Mouse (Mus musculus): ENCODE measurements around the gene Pde4d. TPM values are rescaled to one million over a fixed set of nuclear protein-coding genes. Genes with fewer than 3 reads are reported as not detected.

Gene Pde4d
- polyA plus RNA-seq, 1 experiment from 2014 or later = 20.5 TPM

DNA sequence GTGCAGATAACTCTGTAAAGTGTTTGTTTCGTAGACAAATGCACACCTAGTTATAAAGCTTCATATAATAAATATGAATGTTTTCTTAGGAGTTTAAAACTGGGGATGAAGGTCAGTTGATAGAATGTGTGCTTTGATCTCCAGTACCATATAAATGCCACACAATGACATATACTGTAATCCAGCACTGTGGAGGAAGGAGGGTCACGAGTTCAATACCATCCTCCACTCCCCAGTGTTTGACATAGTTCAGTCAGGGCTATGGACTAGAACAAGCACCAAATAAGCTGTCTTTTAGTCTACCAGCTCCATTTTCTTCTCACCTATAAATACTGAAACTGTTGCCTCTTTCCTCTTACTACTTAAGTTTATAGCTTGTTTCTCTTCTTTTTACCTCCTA is 1357.3 kb downstream of the Pde4d start:
- no peaks in the 10 kb centered on the region for H3K27me3 ChIP-seq (replicated peaks; ENCODE audit: control insufficient read depth, insufficient read depth, low read length)
- H3K4me3 ChIP-seq (replicated peaks; ENCODE audit: low read length) = no peak overlapping the region
- H3K36me3 ChIP-seq (ENCODE audit: control insufficient read depth, insufficient read depth) = no peaks in the 10 kb centered on the region
- H3K4me2 ChIP-seq (ENCODE audit: low read length) = no peak overlapping the region
- no peak overlapping the region for H3K27ac ChIP-seq (ENCODE audit: low read length)
- no peaks in the 10 kb centered on the region for H3K9me3 ChIP-seq (ENCODE audit: control insufficient read depth, low read length)
- WGBS = 87% methylated on average over 2 of the region's 2 CpGs
- H3K9ac ChIP-seq (replicated peaks; ENCODE audit: low read depth, low read length) = no peak overlapping the region
- ATAC-seq = no peak
- no peaks in the 10 kb centered on the region for H3K4me1 ChIP-seq (replicated peaks; ENCODE audit: control insufficient read depth, insufficient read depth, low read length)

GRCm38 (mm10) chr13:109807446-109807845 is 1357.7 kb downstream of the Pde4d start:
- Histone ChIP-seq H3K4me3 (replicated peaks; ENCODE audit: low read length) (no peak overlapping the region), H3K9ac (replicated peaks; ENCODE audit: low read depth, low read length) (no peak overlapping the region), H3K27me3 (replicated peaks; ENCODE audit: control insufficient read depth, insufficient read depth, low read length) (no peaks in the 10 kb centered on the region), H3K27ac (ENCODE audit: low read length) (no peak overlapping the region), H3K4me2 (ENCODE audit: low read length) (no peak overlapping the region), H3K9me3 (ENCODE audit: control insufficient read depth, low read length) (no peaks in the 10 kb centered on the region), H3K4me1 (replicated peaks; ENCODE audit: control insufficient read depth, insufficient read depth, low read length) (no peaks in the 10 kb centered on the region), H3K36me3 (ENCODE audit: control insufficient read depth, insufficient read depth) (no peaks in the 10 kb centered on the region)
- no peak for ATAC-seq
- 72% methylated on average over 3 of the region's 3 CpGs for WGBS

DNA sequence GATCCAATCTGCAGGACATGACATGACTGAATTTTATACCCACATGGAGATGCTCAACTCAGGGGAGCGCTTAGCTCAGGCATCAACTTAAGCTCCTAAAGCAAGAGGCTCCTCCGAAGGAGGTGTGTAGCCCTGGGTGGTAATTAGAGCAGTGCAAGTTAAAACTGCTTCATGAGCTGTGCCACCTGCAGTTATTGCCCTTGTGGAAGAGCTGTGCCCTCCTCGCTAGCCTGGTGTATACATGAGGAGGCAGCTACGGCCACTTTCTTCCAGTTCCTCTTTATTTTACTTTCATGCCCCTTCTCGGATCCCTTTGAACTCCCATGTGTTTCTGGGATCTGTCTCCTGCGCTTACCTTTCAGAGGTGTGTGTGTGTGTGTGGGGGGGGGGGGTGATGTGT is 1358.3 kb downstream of the Pde4d start:
- no peaks in the 10 kb centered on the region for H3K4me1 ChIP-seq (replicated peaks; ENCODE audit: control insufficient read depth, insufficient read depth, low read length)
- no peak overlapping the region for H3K4me3 ChIP-seq (replicated peaks; ENCODE audit: low read length)
- ATAC-seq = no peak
- no peaks in the 10 kb centered on the region for H3K36me3 ChIP-seq (ENCODE audit: control insufficient read depth, insufficient read depth)
- no peak overlapping the region for H3K4me2 ChIP-seq (ENCODE audit: low read length)
- H3K9ac ChIP-seq (replicated peaks; ENCODE audit: low read depth, low read length) = no peak overlapping the region
- H3K27ac ChIP-seq (ENCODE audit: low read length) = no peak overlapping the region
- no peaks in the 10 kb centered on the region for H3K9me3 ChIP-seq (ENCODE audit: control insufficient read depth, low read length)
- no peaks in the 10 kb centered on the region for H3K27me3 ChIP-seq (replicated peaks; ENCODE audit: control insufficient read depth, insufficient read depth, low read length)
- 76% methylated on average over 6 of the region's 6 CpGs for WGBS

GRCm38 (mm10) chr13:109808946-109809345 is 1359.2 kb downstream of the Pde4d start:
- no peak for ATAC-seq
- Histone ChIP-seq H3K4me1 (replicated peaks; ENCODE audit: control insufficient read depth, insufficient read depth, low read length) (no peaks in the 10 kb centered on the region), H3K27me3 (replicated peaks; ENCODE audit: control insufficient read depth, insufficient read depth, low read length) (no peaks in the 10 kb centered on the region), H3K36me3 (ENCODE audit: control insufficient read depth, insufficient read depth) (no peaks in the 10 kb centered on the region), H3K4me3 (replicated peaks; ENCODE audit: low read length) (no peak overlapping the region), H3K4me2 (ENCODE audit: low read length) (no peak overlapping the region), H3K9ac (replicated peaks; ENCODE audit: low read depth, low read length) (no peak overlapping the region), H3K27ac (ENCODE audit: low read length) (no peak overlapping the region), H3K9me3 (ENCODE audit: control insufficient read depth, low read length) (no peaks in the 10 kb centered on the region)
- 87% methylated on average over 7 of the region's 7 CpGs for WGBS

GRCm38 (mm10) chr13:109809646-109810045 is 1359.9 kb downstream of the Pde4d start:
- no peak overlapping the region for H3K4me2 ChIP-seq (ENCODE audit: low read length)
- 90% methylated on average over 4 of the region's 4 CpGs for WGBS
- no peak overlapping the region for H3K27ac ChIP-seq (ENCODE audit: low read length)
- H3K4me3 ChIP-seq (replicated peaks; ENCODE audit: low read length) = no peak overlapping the region
- ATAC-seq = no peak
- H3K27me3 ChIP-seq (replicated peaks; ENCODE audit: control insufficient read depth, insufficient read depth, low read length) = no peaks in the 10 kb centered on the region
- H3K9ac ChIP-seq (replicated peaks; ENCODE audit: low read depth, low read length) = no peak overlapping the region
- H3K9me3 ChIP-seq (ENCODE audit: control insufficient read depth, low read length) = no peaks in the 10 kb centered on the region
- no peaks in the 10 kb centered on the region for H3K36me3 ChIP-seq (ENCODE audit: control insufficient read depth, insufficient read depth)
- no peaks in the 10 kb centered on the region for H3K4me1 ChIP-seq (replicated peaks; ENCODE audit: control insufficient read depth, insufficient read depth, low read length)

DNA sequence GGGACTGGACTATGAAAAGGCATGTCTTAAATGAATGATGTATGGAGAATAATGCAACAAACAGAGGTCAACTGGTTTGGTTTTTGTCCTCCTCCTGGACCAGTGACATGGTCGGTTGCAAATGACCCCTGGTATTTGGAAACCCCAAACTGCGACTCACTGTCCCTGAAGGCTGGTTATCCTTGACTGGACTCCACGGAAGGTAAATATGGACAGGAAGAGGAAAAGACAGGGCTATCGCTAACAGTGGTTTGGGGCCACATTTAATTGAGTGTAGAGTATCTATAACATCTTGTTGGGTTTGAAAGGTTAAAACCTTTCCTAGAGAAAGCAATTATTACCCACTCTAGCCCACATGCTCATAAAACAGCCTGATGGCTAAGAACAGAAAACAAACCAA is 1364.2 kb downstream of the Pde4d start:
- no peaks in the 10 kb centered on the region for H3K36me3 ChIP-seq (ENCODE audit: control insufficient read depth, insufficient read depth)

DNA sequence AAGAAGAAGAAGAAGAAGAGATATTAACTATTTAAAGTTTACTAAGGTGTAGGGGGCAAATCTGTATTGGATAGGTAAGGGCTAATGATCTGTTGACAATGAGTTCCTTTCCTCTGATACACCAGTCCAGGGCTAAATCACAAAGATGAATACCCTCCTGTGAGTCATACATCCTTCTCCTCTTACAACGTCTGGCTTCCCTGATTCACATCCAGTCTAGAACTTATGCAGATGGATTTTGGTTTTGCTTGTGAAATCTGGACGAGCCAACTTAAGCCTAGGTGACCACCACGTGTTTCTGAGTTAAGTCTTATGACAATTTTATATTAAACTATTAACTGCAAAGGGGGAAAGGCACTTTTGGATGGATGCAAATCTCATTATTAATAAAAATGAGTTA is 1369.3 kb downstream of the Pde4d start:
- H3K36me3 ChIP-seq (ENCODE audit: control insufficient read depth, insufficient read depth) = no peaks in the 10 kb centered on the region
- no peak for ATAC-seq
- peaks cover 23% of the 10 kb centered on the region for H3K4me1 ChIP-seq (replicated peaks; ENCODE audit: control insufficient read depth, insufficient read depth, low read length)
- H3K4me2 ChIP-seq (ENCODE audit: low read length) = no peak overlapping the region
- no peak overlapping the region for H3K9ac ChIP-seq (replicated peaks; ENCODE audit: low read depth, low read length)
- whole genome bisulfite sequencing = 86% methylated on average over 3 of the region's 3 CpGs
- H3K27ac ChIP-seq (ENCODE audit: low read length) = no peak overlapping the region
- no peaks in the 10 kb centered on the region for H3K9me3 ChIP-seq (ENCODE audit: control insufficient read depth, low read length)
- H3K4me3 ChIP-seq (replicated peaks; ENCODE audit: low read length) = no peak overlapping the region
- H3K27me3 ChIP-seq (replicated peaks; ENCODE audit: control insufficient read depth, insufficient read depth, low read length) = no peaks in the 10 kb centered on the region

More for the DNA sequence above, 1364.2 kb downstream of the Pde4d start:
- no peak for ATAC-seq
- Histone ChIP-seq H3K27ac (ENCODE audit: low read length) (no peak overlapping the region), H3K4me2 (ENCODE audit: low read length) (no peak overlapping the region), H3K9me3 (ENCODE audit: control insufficient read depth, low read length) (no peaks in the 10 kb centered on the region), H3K27me3 (replicated peaks; ENCODE audit: control insufficient read depth, insufficient read depth, low read length) (no peaks in the 10 kb centered on the region), H3K4me1 (replicated peaks; ENCODE audit: control insufficient read depth, insufficient read depth, low read length) (no peaks in the 10 kb centered on the region), H3K4me3 (replicated peaks; ENCODE audit: low read length) (no peak overlapping the region), H3K9ac (replicated peaks; ENCODE audit: low read depth, low read length) (no peak overlapping the region)
- WGBS = 98% methylated on average over 4 of the region's 4 CpGs

GRCm38 (mm10) chr13:109820141-109820540 is 1370.4 kb downstream of the Pde4d start:
- WGBS = 76% methylated on average over 3 of the region's 3 CpGs
- H3K36me3 ChIP-seq (ENCODE audit: control insufficient read depth, insufficient read depth) = no peaks in the 10 kb centered on the region
- no peak overlapping the region for H3K4me3 ChIP-seq (replicated peaks; ENCODE audit: low read length)
- ATAC-seq = no peak
- H3K27me3 ChIP-seq (replicated peaks; ENCODE audit: control insufficient read depth, insufficient read depth, low read length) = no peaks in the 10 kb centered on the region
- H3K4me1 ChIP-seq (replicated peaks; ENCODE audit: control insufficient read depth, insufficient read depth, low read length) = peaks cover 29% of the 10 kb centered on the region
- H3K9me3 ChIP-seq (ENCODE audit: control insufficient read depth, low read length) = no peaks in the 10 kb centered on the region
- no peak overlapping the region for H3K9ac ChIP-seq (replicated peaks; ENCODE audit: low read depth, low read length)
- no peak overlapping the region for H3K27ac ChIP-seq (ENCODE audit: low read length)
- H3K4me2 ChIP-seq (ENCODE audit: low read length) = no peak overlapping the region

- no peaks in the 10 kb centered on the region for H3K9me3 ChIP-seq (ENCODE audit: control insufficient read depth, low read length)
These were observed 1371.1 kb downstream of the Pde4d start for GRCm38 (mm10) chr13:109820866-109821265.

GRCm38 (mm10) chr13:109821725-109822412 is 1372.1 kb downstream of the Pde4d start:
- 2% methylated on average over 8 of the region's 8 CpGs for WGBS
- Histone ChIP-seq H3K36me3 (ENCODE audit: control insufficient read depth, insufficient read depth) (no peaks in the 10 kb centered on the region), H3K27me3 (replicated peaks; ENCODE audit: control insufficient read depth, insufficient read depth, low read length) (no peaks in the 10 kb centered on the region), H3K9me3 (ENCODE audit: control insufficient read depth, low read length) (no peaks in the 10 kb centered on the region), H3K9ac (replicated peaks; ENCODE audit: low read depth, low read length) (peak overlapping the region; percentile 57), H3K27ac (ENCODE audit: low read length) (peak overlapping the region; percentile 96), H3K4me2 (ENCODE audit: low read length) (peak overlapping the region; percentile 59), H3K4me3 (replicated peaks; ENCODE audit: low read length) (peak overlapping the region; percentile 41), H3K4me1 (replicated peaks; ENCODE audit: control insufficient read depth, insufficient read depth, low read length) (peaks cover 29% of the 10 kb centered on the region)
- peak; percentile 63; the same call in 1 of the 2 replicates for ATAC-seq

More at GRCm38 (mm10) chr13:109820866-109821265, 1371.1 kb downstream of the Pde4d start:
- 65% methylated on average over 3 of the region's 3 CpGs for WGBS
- H3K27ac ChIP-seq (ENCODE audit: low read length) = no peak overlapping the region
- H3K9ac ChIP-seq (replicated peaks; ENCODE audit: low read depth, low read length) = no peak overlapping the region
- H3K27me3 ChIP-seq (replicated peaks; ENCODE audit: control insufficient read depth, insufficient read depth, low read length) = no peaks in the 10 kb centered on the region
- no peak overlapping the region for H3K4me2 ChIP-seq (ENCODE audit: low read length)
- ATAC-seq = no peak
- peaks cover 29% of the 10 kb centered on the region for H3K4me1 ChIP-seq (replicated peaks; ENCODE audit: control insufficient read depth, insufficient read depth, low read length)
- H3K36me3 ChIP-seq (ENCODE audit: control insufficient read depth, insufficient read depth) = no peaks in the 10 kb centered on the region
- H3K4me3 ChIP-seq (replicated peaks; ENCODE audit: low read length) = no peak overlapping the region

Measured in forebrain, embryonic 16.5 days (tissue).